Mouse (Mus musculus) spleen, postnatal 4 days (tissue): ENCODE data around the gene Gimap8.

Experiments
- DNase-seq, 2 experiments: peaks; one replicate each; pipeline ENCODE4 v3.0.0; 2022; ENCODE audit warnings: low spot score in 2 of 2

Gimap8 gene

DNA sequence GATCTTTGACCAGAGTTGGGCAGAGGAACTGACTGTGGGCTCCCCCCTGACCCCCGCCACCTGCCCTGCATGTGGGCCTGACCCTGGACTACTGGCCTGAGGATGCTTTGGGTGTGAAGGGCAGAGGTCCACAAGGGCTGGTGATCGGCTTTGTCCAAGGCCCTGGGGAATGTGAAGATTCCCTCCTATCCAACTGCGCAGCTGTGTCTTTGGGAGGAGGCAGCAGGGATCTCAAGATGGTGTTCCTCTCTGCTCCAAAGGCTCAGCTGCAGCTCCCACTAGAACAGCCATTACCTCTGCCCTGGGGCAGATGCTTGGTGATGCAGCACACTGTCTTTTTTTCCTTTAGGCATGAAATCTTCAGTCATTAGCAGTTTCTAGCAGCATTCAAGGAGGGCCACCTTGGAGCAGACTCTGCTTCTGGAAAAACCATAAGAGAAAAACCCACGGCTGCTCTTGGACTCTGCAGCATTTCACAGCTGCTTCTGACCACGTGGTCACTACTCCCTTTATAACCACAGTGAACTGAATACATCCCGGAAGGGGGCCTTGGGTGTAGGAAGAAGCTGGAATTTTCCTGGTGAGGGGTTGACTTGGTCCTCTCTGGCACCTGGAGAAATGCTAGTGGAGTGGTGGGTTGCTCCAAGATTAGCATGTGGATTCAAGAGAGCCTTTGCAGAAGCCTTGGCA lies 9.1 kb upstream of the Gimap8 start:
- no peak for DNase-seq

DNA sequence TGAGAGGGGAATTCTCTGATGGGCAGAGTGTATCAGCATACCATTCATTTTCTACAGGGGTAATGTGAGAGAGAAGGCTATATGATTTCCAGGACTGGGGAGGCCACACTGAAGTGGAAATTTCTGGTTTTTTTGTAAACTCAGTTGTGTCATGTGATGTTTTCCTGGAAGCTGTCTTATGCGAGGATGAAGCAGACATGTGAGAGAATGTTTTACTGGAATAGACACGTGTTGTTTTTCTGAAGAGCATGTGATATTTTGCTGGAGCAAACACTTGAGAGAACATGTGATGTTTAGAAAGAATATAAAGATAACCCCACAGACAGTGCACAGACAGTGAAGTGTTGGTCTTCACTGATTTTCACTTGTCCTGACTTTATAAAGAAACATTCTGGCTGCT lies 8.5 kb upstream of the Gimap8 start:
- no peak for DNase-seq

DNA sequence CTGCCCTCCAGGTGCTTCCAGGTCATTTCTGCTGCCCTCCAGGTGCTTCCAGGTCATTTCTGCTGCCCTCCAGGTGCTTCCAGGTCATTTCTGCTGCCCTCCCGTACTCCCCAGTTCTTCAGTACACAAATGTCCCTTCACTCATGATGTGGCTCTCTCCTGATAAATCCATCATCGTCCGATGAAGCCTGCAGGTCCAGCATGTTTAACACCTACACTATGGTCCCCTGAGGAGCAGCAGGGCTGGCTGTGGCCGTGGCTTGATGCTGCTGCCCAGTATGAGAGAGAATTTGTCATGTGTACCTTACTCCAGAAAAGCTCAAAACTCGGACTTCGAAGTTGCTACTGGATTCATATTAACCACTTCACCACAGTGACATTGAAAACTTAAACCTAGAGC lies 5.6 kb upstream of the Gimap8 start:
- no peak for DNase-seq

DNA sequence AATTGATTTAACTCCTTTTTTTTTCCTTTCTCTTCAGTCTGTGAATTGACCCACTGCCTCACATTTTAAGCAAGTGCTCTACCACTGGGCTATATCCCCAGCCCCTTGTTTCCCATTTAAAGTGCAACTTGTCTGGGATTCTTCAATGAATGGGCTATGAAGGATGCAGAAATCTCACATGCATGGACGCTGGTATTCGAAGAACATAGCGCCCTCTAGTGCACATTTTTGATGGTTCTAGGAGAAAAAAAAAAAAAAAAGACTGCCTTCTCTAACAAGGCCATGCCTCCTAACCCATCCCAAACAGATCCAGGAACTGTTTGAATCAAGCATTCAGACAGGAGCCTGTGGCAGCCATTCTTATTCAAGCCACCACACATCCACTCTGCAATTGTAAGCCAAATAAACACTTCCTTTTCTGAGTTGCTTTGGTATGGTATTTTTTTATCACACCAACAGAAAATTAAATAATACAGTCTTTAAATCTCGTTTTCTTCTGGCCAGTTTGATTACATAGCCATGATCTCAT lies 4.2 kb upstream of the Gimap8 start:
- no peak for DNase-seq

DNA sequence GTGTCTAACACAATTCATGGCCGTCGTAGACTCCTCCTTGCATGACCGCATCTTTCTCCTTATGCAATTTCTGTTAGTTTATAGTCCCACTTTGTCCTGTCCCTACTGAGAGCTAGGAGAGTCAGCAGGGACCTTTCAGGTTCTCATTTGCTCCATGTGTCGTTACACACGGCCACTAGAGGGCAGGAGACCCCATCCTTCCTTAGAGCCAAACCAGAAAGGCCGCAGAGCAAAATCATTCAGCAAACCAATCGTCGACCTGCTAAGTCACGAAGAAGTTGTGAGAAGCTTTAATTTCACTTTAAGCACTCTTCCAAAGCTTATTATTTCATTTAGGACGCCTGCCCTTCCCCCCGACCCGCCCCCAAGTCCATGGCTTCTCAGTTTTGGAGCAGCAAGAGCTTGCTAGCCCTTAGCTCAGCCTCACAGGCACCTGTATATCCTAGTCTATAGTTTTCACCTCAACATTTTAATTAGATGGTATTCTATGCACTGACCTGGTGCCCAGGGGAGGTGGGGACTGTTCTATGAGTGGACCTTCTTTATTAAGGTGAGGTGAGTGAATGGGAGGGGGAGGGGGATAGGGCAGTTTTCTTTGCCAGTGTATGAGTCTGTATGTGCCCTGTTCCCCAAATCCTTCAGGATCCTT lies 1.2 kb upstream of the Gimap8 start:
- DNase-seq = peak; percentile 64 to 84

DNA sequence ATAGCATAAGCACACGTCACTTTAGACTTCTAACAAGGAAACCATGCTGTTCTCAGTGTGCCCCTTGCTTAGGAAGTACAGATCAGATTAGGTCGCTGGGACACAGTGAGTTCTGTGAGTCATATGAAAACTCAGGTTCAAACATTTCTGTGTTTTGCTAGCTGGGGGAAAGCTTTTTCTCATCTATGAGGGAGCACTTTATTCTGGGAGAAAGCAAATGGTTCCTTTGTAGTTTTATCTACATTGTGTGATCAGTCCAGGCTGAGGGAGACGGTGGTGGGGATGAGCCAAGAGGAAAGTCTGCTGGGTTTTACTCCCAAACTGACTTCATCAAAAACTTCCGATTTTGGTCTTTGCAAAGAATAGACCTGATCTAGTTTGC lies 734 bp upstream of the Gimap8 start:
- DNase-seq = no peak

DNA sequence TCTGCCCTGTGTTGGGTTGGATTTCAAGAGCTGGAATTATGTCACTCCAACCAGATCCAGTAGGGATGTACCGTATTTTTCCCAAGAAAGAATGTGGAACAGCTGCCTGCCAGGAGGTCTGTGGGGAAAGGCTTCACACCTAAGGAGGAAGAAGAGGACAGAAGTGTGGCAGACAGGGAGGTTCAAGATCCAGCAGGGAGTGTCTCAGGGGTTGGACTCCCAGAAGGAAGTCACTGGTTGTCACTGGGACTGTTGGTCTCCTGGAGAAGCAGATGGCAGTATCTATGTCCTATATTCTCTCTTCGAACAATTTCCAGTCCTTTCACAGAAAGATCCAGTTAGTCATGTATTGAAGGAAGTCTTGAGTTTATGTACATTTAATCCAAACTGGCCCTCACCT lies 577 bp downstream of the Gimap8 start:
- no peak for DNase-seq

DNA sequence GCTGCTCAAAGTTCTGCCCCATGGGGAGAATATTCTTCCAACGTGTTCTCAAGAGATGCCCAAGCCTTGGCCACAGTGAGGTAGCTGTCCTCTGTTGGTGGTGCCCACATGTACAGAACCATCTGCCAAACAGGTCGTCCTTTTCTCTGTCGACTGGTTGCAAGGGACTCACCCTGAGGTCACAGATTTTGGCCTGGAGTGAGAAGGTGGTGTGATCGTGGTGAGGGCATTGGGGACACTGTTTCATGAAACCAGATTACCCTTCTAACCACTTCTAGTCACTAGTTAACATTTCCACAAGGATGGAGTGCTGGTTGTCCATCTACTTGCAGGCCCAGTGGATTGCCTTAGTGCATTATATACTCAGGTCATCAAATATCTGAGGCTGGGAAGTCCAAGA lies 1.7 kb downstream of the Gimap8 start:
- DNase-seq = no peak

DNA sequence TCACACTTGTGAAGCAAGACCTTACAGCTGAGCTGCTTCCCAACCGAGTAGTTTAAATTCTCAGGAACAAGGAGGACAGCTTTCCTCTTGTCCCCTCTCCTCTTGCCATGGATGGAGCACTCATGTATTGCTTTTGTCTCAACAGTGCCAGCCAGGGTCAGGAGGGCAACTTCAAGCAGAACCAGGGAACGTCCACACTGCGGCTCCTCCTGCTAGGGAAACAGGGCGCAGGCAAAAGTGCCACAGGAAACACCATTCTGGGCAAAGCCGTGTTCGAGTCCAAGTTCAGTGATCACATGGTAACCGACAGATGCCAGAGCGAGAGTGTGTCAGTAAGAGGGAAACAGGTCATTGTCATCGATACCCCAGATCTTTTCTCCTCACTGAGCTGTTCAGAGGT lies 3.0 kb downstream of the Gimap8 start:
- DNase-seq = no peak

DNA sequence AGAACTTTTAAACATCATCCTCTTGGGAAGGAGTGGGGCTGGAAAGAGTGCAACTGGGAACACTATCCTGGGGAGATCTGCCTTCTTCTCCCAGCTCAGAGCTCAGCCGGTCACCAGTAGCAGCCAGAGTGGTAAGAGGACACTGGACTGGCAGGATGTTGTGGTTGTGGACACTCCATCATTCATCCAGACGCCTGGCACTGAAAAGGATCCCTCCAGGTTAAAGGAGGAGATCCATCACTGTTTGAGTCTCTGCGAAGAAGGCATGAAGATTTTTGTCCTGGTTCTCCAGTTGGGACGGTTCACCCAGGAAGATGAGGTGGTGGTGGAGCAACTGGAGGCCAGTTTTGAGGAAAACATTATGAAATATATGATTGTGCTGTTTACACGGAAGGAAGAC lies 11.7 kb downstream of the Gimap8 start:
- DNase-seq = no peak

DNA sequence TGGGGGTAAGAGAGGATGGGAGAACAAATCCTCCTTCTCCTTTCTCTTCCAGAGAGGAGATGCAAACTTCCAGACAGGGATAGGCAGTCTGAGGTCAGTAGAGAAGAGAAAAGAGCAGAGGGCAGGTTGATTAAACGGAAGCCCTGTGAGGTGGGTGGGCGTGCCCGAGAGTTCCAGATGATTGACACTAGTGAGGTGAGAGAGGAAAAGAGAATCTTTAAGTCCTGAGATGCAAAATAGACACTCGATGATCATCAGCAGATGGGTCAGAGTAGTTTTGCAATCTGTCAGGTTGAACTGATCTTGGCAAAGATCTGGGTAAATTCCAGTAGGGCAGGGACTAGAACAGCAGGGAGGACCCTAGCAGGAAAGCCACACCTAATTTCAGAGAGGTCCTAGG lies 17.7 kb downstream of the Gimap8 start:
- no peak for DNase-seq

DNA sequence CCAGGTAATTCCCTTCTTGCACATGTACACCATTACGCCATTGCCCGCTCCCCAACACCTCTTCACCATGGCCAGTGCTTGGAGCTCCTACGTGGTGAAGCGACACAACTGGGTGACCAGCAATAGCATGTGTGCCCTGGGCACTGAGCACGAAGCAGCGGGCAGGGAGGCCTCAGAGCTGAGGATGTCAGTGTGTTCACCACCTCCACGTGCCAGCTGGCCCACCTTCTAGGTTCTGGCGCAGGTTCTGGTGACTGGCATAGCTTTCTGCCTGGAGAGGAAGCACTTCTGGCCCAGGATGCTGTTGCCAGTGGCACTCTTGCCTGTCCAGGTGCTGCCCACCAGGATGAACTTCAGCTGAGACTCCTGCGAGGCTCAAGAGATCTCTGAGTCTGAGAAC lies 18.4 kb downstream of the Gimap8 start:
- DNase-seq = no peak

DNA sequence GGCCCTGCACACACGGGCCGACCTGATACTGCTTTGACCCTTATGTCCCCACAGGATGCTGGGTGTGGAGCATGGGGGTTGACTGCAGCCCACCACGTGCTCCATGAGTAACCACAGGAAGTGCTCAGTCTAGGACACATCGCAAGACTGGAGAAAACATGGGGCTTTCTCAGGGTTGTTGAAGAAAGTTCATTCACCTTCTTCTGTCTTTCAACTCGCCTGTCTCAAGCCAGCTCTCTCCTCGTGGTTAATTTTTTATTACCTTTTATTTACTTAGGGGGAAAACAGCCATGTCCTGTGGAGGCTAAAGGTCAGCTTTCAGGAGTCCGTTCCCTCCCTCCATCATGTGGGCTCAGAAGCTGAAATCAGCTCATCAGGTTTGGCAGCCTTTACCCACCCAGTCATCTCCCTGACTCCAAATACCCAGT lies 19.1 kb downstream of the Gimap8 start:
- DNase-seq = no peak

DNA sequence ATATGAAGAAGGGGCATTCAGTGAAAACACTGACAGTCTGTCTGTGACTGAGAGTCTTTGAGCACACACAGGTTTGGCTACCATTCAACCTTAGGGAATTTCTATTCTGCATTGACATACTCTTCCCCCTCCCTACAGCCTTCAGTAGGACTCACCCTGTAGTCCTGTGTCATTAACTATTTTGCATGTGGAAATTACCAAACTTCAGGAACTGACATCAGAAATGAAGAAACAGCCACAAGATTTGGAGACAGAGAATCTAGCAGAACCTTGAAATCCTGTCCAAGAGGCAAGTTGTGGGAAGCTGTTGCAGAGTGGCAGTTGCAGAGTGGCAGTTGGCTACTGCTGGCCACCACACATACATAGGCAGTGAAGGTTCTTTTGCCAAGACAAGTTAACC lies 21.0 kb downstream of the Gimap8 start:
- no peak for DNase-seq

DNA sequence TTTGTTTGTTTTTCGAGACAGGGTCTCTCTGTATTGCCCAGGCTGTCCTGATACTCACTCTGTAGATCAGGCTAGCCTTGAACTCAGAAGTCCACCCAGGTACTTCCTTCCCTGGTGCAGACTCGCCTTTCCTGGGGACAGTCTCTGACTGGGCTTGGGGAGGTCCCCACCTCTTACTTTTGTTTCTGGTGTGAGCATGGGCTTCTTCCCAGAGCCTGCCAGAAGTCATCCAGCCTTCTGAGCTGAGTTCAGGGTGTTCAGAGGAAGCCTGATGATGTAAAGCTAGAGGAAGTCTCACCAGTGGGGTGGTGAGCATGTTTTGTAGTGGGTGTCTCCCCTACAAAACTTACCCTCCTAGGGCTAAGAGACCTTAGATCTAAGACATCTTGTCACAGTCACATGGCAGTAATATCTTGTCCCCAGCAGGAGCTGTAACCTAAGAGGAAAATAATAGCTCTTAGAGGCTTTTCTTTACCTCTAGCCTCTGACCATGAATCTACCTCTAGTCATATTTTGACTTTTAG lies 22.5 kb downstream of the Gimap8 start:
- DNase-seq = no peak

DNA sequence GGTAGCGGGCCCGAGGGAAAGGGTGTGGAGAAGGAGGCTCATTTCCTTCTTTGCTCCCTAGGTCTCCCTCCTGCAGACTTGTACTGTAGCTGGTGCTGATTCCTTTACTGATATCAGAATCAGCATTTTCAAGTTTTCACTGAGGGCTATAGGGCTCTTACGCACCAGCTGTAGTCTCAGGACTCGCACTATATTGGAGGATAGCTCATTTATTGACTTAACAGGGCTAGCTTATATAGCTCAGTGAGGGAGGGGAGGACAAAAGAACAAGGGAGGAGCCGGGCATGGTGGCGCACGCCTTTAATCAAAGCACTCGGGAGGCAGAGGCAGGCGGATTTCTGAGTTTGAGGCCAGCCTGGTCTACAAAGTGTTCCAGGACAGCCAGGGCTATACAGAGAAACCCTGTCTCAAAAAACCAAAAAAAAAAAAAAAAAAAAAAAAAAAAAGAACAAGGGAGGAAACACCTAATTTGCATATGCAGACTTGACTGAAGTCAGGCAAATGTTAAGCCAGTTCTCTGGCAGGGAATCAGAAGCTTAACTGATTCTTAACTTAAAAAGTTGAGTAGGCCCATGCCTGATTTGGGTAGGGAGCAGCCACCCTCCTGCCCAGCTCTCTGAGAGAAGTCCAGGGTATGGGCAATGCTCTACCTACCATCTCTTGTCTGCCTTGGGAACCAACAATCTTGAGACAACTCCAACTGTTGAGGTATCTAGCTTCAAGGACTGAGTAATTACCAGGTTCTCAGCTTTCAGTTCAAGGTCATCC lies 27.4 kb downstream of the Gimap8 start:
- no peak for DNase-seq

DNA sequence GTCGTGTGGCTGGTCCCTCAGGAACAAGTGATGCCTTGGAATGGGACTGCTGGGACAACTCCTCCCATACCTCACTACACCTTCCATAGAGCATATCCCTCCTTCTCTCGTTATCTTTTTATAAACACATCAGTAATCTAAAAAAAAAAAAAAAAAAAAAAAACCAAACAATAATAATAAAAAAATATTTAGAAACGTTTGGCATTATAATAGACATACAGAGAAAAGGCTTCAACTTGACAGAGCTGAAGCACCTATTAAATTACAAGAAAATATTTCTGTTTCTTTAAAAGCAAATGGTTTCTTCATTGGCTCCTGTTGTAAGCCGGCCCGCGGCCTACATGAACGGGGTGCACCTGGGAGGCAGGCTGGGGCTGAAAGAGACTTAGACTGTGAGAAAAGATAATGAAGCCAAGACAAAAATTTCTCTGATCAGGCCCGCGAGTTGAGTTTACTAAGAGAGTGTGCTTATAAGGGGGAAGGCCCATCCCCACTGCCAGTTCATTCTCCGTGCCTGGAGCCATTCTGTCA lies 28.4 kb downstream of the Gimap8 start:
- no peak for DNase-seq

DNA sequence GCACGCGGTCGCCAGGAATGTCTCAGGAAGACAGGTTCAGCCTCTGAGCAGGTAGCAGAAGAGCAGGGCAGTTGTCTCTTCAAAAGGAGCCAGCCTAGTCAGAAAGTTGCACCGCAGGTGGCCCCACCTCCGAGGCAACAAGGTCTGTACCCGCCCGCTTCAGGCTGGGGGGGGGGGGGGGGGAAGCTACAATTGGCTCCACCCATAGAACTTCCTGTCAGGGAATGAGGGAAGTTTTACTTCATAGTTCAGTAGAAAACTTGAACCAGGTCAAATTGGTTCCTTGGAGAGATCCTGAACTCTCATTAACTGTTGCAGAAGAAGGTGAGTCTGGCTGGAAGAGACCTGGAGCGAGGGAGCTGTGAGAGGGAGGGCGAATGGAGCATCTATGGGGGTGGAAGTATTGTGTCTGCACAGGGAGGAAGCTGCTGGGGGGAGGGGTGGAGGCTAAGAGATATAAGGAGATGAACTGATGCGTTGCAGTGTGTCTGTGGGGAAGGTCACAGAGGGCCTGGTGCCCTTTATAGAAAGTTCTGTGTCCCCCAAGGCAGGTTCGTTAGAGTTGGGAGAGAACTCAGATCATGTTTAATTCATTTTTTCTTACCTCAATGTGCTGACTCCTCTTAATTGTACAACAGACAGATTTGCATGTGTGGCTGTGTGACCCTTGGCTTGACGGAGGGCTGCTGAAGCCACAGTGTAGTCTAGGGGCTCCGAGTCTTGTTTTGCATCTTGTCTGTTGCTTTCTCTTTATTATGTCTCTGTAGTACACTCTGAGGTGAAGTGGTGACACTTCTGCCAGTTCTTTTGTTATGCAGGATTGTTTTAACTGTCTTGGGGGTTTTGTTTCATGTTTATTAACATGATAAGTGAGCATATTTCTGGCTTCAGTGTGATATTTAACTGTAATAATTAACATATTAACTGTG lies 29.2 kb downstream of the Gimap8 start, which contains the start of gene Gimap9:
Gene Gimap9 (plus strand): TSS at position 199 of the 929 bp plus-strand sequence.
- peak; percentile 70 to 84 for DNase-seq

DNA sequence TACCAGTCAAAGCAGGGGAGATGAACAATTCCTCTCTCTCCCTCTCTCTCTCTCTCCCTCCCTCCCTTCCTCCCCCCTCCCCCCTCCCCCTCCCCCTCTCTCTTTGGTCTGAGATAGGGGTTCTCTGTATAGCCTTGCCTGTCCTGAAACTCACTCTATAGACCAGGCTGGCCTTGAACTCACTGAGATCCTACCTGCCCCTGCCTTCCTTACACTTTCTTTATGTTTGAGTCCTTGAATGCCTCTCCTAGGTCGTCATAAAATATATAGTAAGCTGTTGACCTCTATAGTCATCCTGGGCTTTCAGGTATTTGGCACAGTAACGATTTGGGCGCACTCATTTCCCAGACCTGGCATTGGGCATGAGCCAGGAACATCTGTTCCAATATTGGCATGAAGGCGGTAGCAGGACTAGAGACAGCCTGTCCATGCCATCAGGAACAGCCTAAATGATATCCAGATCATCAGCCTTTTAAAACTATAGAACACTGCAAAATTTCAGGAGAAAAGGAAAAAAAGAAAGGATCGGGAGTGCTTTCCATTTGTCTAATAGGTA lies 29.9 kb downstream of the Gimap8 start:
- DNase-seq = no peak

DNA sequence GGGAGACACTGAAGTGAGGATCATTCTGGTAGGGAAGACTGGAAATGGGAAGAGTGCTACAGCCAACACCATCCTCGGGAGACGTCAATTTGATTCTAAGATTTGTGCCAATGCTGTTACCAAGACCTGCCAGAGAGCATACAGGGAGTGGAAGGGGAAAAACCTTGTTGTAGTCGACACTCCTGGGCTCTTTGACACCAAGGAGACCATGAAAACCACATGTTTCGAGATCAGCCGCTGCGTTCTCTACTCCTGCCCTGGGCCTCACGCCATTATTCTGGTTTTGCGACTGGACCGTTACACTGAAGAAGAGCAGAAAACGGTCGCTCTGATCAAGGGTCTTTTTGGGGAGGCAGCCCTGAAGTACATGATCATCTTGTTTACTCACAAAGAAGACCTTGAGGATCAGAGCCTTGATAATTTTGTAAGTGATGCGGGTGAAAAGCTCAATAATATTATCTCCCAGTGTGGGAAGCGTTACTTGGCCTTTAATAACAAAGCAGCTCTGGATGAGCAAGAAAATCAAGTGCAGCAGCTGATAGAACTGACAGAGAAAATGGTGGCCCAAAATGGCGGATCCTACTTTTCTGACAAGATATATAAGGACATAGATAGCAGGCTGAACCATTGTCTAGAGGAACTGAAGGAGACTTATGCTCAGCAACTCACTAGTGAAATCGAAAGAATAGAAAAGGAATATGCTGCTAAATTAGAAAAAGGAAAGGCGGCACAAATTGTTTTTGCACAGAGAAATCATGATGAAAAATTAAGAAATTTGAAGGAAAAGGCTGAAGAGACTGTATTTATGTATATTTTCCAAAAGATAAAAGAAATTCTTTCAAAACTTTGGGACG lies 30.7 kb downstream of the Gimap8 start:
- DNase-seq = no peak
